Mouse (Mus musculus): ENCODE data around the gene Fgf15.

GRCm38 (mm10) chr7:144864160-144864670 lies 32.1 kb upstream of the Fgf15 start:
- TF ChIP-seq CTCF (IDR thresholded peaks at IDR 0.05), result no peak
- TF ChIP-seq POLR2A (IDR thresholded peaks at IDR 0.05; ENCODE audit: insufficient read depth, low read depth, low read length), result no peak
- TF ChIP-seq EP300 (IDR thresholded peaks at IDR 0.05; ENCODE audit: insufficient read depth, low read depth, low read length), result no peak
